Mouse (Mus musculus) CH12.LX (cell line): ENCODE data around the gene Nlgn1. TPM values are rescaled to one million over a fixed set of nuclear protein-coding genes. Genes with fewer than 3 reads are reported as not detected.

Experiments
- DNase-seq: peaks from one replicate; pipeline ENCODE4 v3.0.0-alpha.2; 2013; ENCODE audit errors: extremely low read depth
- H3K27ac ChIP-seq: 2 replicates; pipeline ENCODE4 v1.5.1; 2012; ENCODE audit warnings: low read depth, mild to moderate bottlenecking, control low read depth, moderate library complexity; ENCODE audit not compliant: insufficient read depth
- H3K27me3 ChIP-seq: replicated peaks from 2 replicates; pipeline ENCODE3; 2012; ENCODE audit warnings: inconsistent platforms
- H3K36me3 ChIP-seq, 2 experiments: replicated peaks in 1 of 2; 2 replicates each; pipeline versions ENCODE3 to v1.6.1; 2012; ENCODE audit warnings: inconsistent platforms in 1 of 2, low read length in 1 of 2, mild to moderate bottlenecking in 1 of 2, mixed read lengths in 1 of 2, moderate library complexity in 1 of 2; ENCODE audit not compliant: control insufficient read depth in 1 of 2, insufficient read depth in 1 of 2
- H3K4me1 ChIP-seq, 2 experiments: 2 replicates each; pipeline ENCODE4 v1.6.1; 2012; ENCODE audit warnings: inconsistent platforms in 1 of 2, moderate library complexity in 1 of 2; ENCODE audit not compliant: insufficient read depth in 2 of 2, control insufficient read depth in 1 of 2
- H3K4me2 ChIP-seq: 2 replicates; pipeline ENCODE4 v1.6.1; 2012; ENCODE audit warnings: low read depth, mild to moderate bottlenecking, control low read depth; ENCODE audit not compliant: poor library complexity, insufficient read depth, severe bottlenecking
- H3K4me3 ChIP-seq, 3 experiments: fragments of 150-350 bp in 1 of 3; sonication (generic) in 1 of 3; replicated peaks in 1 of 3; 2 replicates each; pipeline versions ENCODE3 to v1.5.1; 2011 to 2012; ENCODE audit warnings: low read depth in 2 of 3, low read length in 2 of 3, mild to moderate bottlenecking in 2 of 3, moderate library complexity in 2 of 3, control low read depth in 1 of 3, improper control_type of control experiment in 1 of 3, inconsistent platforms in 1 of 3, mixed read lengths in 1 of 3; ENCODE audit not compliant: poor library complexity in 1 of 3
- H3K79me2 ChIP-seq: replicated peaks from 2 replicates; pipeline ENCODE4 v1.6.1; 2012; ENCODE audit warnings: mild to moderate bottlenecking, moderate library complexity; ENCODE audit not compliant: control insufficient read depth, poor library complexity, insufficient read depth, severe bottlenecking; ENCODE audit errors: extremely low read depth
- H3K9ac ChIP-seq: 2 replicates; pipeline ENCODE4 v1.6.1; 2012; ENCODE audit warnings: low read depth, mild to moderate bottlenecking, control low read depth, moderate library complexity; ENCODE audit not compliant: insufficient read depth
- H3K9me3 ChIP-seq: replicated peaks from 2 replicates; pipeline ENCODE3; 2012; ENCODE audit warnings: low read length, inconsistent platforms, mixed read lengths
- CHD2 ChIP-seq: IDR thresholded peaks from 2 replicates; pipeline ENCODE4 v1.6.1; 2011; ENCODE audit warnings: low read length, improper control_type of control experiment
- ELF1 ChIP-seq: IDR thresholded peaks from 2 replicates; pipeline ENCODE4 v1.6.1; 2014; ENCODE audit warnings: low read depth, mild to moderate bottlenecking, inconsistent platforms, low read length, improper control_type of control experiment
- HCFC1 ChIP-seq: IDR thresholded peaks from 2 replicates; pipeline ENCODE4 v1.6.1; 2012; ENCODE audit warnings: low read depth, mild to moderate bottlenecking, inconsistent platforms, low read length, improper control_type of control experiment
- IRF4 ChIP-seq: IDR thresholded peaks from 2 replicates; pipeline ENCODE4 v1.6.1; 2014; ENCODE audit warnings: low read depth, mild to moderate bottlenecking, inconsistent platforms, low read length, improper control_type of control experiment
- JUND ChIP-seq: conservative IDR thresholded peaks from 2 replicates; pipeline ENCODE4 v1.6.1; 2011; ENCODE audit warnings: low read depth, low read length, improper control_type of control experiment
- MAZ ChIP-seq: IDR thresholded peaks from 2 replicates; pipeline ENCODE4 v1.6.1; 2012; ENCODE audit warnings: low read depth, mild to moderate bottlenecking, inconsistent platforms, low read length, improper control_type of control experiment, moderate library complexity
- MYC ChIP-seq: IDR thresholded peaks from 2 replicates; pipeline ENCODE4 v1.6.1; 2011; ENCODE audit warnings: low read depth, mild to moderate bottlenecking, improper control_type of control experiment, low read length
- POLR2A ChIP-seq: IDR thresholded peaks from 2 replicates; pipeline ENCODE4 v1.6.1; 2011; ENCODE audit warnings: low read depth, mild to moderate bottlenecking, improper control_type of control experiment, low read length
- POLR2AphosphoS2 ChIP-seq: IDR thresholded peaks from 2 replicates; pipeline ENCODE4 v1.6.1; 2011; ENCODE audit warnings: low read depth, low read length, improper control_type of control experiment
- RAD21 ChIP-seq: IDR thresholded peaks from 2 replicates; pipeline ENCODE4 v1.6.1; 2011; ENCODE audit warnings: low read depth, mild to moderate bottlenecking, low read length, improper control_type of control experiment, moderate library complexity
- RCOR1 ChIP-seq: conservative IDR thresholded peaks from 2 replicates; pipeline ENCODE4 v1.6.1; 2012; ENCODE audit warnings: low read depth, mild to moderate bottlenecking, inconsistent platforms, low read length, improper control_type of control experiment
- SIN3A ChIP-seq: IDR thresholded peaks from 2 replicates; pipeline ENCODE4 v1.6.1; 2012; ENCODE audit warnings: low read length, improper control_type of control experiment, inconsistent platforms
- SMC3 ChIP-seq: IDR thresholded peaks from 2 replicates; pipeline ENCODE4 v1.6.1; 2011; ENCODE audit warnings: low read depth, low read length, improper control_type of control experiment
- TBP ChIP-seq: conservative IDR thresholded peaks from 2 replicates; pipeline ENCODE4 v1.6.1; 2011; ENCODE audit warnings: low read depth, low read length, improper control_type of control experiment
- UBTF ChIP-seq: IDR thresholded peaks from 2 replicates; pipeline ENCODE4 v1.6.1; 2012; ENCODE audit warnings: low read depth, mild to moderate bottlenecking, inconsistent platforms, low read length, improper control_type of control experiment, moderate library complexity
- USF1 ChIP-seq: IDR thresholded peaks from 2 replicates; pipeline ENCODE4 v1.6.1; 2014; ENCODE audit warnings: low read depth, mild to moderate bottlenecking, inconsistent platforms, low read length, improper control_type of control experiment
- USF2 ChIP-seq: conservative IDR thresholded peaks from 2 replicates; pipeline ENCODE4 v1.6.1; 2011; ENCODE audit warnings: low read depth, low read length, improper control_type of control experiment
- ZKSCAN1 ChIP-seq: IDR thresholded peaks from 2 replicates; pipeline ENCODE4 v1.6.1; 2012; ENCODE audit warnings: low read depth, inconsistent platforms, low read length, improper control_type of control experiment, borderline replicate concordance
- ZMIZ1 ChIP-seq: IDR thresholded peaks from 2 replicates; pipeline ENCODE4 v1.6.1; 2012; ENCODE audit warnings: low read depth, mild to moderate bottlenecking, inconsistent platforms, low read length, improper control_type of control experiment
- ZNF384 ChIP-seq: IDR thresholded peaks from 2 replicates; pipeline ENCODE4 v1.6.1; 2012; ENCODE audit warnings: low read depth, low read length, improper control_type of control experiment, inconsistent platforms
- dilution Hi-C: fragments of 300-500 bp; cut with MboI; formaldehyde crosslinking; loops from 2 replicates; pipeline ENCODE4 v1.14.3; 2020; ENCODE audit warnings: low sequenced_read_pairs; ENCODE audit not compliant: extremely low pct_unique_long_range_greater_than_20kb, extremely low pct_ligation_motif_present
- in situ Hi-C: fragments of 300-500 bp; cut with MboI; formaldehyde crosslinking; loops from 3 replicates; pipeline ENCODE4 v1.14.3; 2019; ENCODE audit warnings: low sequenced_read_pairs, low pct_ligation_motif_present, low pct_unique_long_range_greater_than_20kb, mixed read lengths
- polyA plus RNA-seq: library from polyadenylated mRNA; unstranded; fragments of >175 nt; gene quantifications from 2 replicates; pipeline ENCODE4 v1.2.1, GENCODE M21; 2012; ENCODE audit warnings: low read depth; ENCODE audit not compliant: insufficient read length
- total RNA-seq, 2 experiments: library from RNA; depleted of rRNA; stranded (reverse); fragments of 300-350 nt in 1 of 2; fragments of >200 nt in 1 of 2; gene quantifications; 2 replicates each; pipeline ENCODE4 v1.2.3; 2012 to 2014

Nlgn1 gene
- total and polyA plus RNA-seq, 3 experiments = not detected

DNA sequence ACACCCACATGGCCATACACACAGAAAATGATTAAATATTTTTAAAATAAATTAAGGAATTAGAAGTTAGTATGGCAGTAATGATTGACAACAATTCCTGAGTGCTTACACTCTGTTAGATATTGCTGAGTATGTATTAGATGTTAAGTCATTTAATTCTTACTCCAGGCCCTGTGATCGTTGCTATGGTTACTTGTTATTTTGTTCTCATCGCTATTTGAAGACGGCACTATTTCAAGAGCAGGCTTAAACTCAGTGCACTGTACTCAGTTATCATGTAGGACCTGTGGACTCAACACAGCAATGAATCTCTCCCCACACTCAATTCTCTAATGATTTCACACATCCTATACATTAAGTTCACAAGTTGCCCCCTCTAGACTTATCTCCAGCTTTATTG is 672.0 kb downstream of the Nlgn1 start:
- in situ Hi-C loops = no loop called here
- TF ChIP-seq POLR2AphosphoS2 (no peak), ELF1 (no peak), USF1 (no peak), MAZ (no peak), JUND (no peak), RCOR1 (no peak), HCFC1 (no peak), UBTF (no peak), IRF4 (no peak), SMC3 (no peak), RAD21 (no peak), ZNF384 (no peak), POLR2A (no peak), ZKSCAN1 (no peak), TBP (no peak), CHD2 (no peak), MYC (no peak), SIN3A (no peak)

DNA sequence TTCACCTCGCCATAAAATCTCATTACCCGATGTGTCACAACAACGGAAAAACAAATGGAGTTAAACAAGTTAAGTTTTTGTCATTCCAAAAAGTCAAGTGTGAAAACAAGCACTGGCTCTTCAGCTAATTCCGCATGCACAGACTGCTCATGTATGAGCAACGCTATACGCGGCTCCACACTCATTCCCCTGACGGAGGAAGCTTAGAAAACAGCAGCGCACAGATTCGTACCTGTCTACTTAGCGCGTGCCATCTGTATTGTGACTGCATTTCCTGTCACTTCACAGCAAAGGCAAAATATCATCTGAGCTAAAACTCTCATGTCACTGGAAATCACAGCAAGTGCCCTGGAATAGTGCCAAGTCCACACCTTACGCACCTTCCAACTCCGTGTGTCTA is 674.3 kb downstream of the Nlgn1 start:
- dilution Hi-C loops = no loop called here
- in situ Hi-C loops = no loop called here

More for the DNA sequence above, 672.0 kb downstream of the Nlgn1 start:
- Histone ChIP-seq H3K79me2 (no peaks in the 10 kb centered on the region), H3K4me3 (no peak overlapping the region), H3K9ac (no peak overlapping the region), H3K36me3 (no peaks in the 10 kb centered on the region), H3K27ac (no peak overlapping the region), H3K4me1 (no peaks in the 10 kb centered on the region), H3K9me3 (peaks cover 55% of the 10 kb centered on the region), H3K27me3 (no peaks in the 10 kb centered on the region), H3K4me2 (no peak overlapping the region)
- dilution Hi-C loops = no loop called here
- DNase-seq = no peak

More for the DNA sequence above, 674.3 kb downstream of the Nlgn1 start:
- Histone ChIP-seq H3K36me3 (no peaks in the 10 kb centered on the region), H3K4me3 (no peak overlapping the region), H3K27ac (no peak overlapping the region), H3K9me3 (peaks cover 55% of the 10 kb centered on the region), H3K27me3 (no peaks in the 10 kb centered on the region), H3K79me2 (no peaks in the 10 kb centered on the region), H3K4me2 (no peak overlapping the region), H3K9ac (no peak overlapping the region), H3K4me1 (no peaks in the 10 kb centered on the region)
- no peak for TF ChIP-seq USF2
- TF ChIP-seq ZMIZ1 = no peak
- no peak for TF ChIP-seq MYC
- TF ChIP-seq USF1 = no peak
- no peak for DNase-seq
